Mouse (Mus musculus) kidney, adult 11 months (tissue): ENCODE measurements around the gene Ank2.
A peak's percentile ranks its signal among the peaks of the same experiment; 100 is the strongest.
"Not testable (repeated sequence)": the region's sequence is repeated elsewhere in the genome, so short reads cannot be mapped to it uniquely, and the experiment has no call there.

Experiments
- DNase-seq: peaks from one replicate; pipeline ENCODE4 v3.0.0; 2022

The Ank2 gene

DNA sequence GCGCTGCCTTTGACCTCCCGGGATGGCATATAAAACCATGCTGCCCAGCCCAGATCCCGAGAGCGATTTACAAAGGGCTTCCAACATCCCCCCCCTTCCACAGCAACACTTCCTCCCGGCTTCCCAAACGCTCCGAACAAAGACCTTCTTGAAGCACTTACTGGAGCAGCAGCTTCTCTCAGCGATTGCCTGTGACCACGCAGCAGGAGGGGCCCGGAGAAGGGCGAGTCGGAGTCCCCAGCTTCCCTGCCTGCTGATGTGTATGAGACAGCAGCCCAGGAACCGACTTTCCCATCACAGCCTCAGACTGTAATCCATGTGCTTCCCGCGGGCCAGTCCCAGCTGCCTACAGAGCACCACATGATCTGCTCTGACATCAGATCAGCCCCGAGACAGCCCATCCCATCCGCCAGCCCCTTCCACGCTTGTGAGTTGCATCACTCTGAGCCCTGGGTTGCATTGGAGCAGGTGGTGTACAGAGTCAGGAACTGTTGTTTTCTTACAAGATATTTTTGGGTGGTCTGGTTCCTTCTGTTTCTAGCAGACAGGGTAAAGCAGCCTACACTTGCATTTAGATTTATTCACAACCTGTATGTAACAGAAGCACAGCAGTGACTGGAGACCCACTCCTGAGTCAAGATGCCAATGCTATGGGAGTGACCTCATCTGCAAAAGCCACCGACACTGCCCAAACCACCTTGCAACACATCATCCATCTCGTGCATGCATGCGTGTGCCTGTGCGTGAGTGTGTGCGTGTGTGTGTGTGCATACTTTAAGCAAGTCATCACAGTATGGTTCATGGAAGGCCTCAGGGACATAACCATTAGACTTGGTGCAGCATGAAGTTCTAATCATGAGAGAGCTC, 90.2 kb downstream of the Ank2 start:
- no peak for DNase-seq

DNA sequence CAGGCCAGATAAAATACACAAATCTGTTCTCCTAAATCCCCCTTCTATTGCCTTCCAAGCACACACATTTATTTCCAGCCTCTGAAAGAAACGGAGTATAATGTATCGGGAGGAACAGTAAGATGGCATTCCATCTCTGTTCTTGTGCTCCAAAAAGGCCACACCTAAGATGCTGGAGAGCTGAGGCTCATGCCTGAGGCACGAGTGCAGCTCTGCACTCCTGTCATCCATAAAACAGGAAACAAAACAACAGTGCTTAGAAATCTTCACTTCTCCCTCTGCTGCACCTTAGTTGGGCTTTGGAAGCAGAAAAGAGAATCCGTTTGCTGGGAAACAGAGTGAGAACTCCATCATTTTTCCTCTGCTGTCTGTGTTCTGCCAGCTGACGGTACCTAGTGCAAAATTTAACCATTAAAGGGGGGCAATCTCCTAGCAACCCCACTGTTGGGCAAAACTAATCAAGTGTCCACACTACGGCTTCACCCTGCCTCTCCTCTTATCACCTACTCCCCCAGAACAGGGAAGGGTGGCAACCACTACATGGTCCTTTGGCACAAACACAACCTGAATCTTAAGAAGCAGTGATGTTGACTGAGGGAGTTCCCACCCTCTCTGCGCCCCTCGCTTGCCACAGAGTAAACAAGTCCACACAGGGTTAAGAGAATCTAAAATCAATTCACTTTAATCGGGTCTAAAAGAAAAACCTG, 91.1 kb downstream of the Ank2 start:
- DNase-seq: no peak

DNA sequence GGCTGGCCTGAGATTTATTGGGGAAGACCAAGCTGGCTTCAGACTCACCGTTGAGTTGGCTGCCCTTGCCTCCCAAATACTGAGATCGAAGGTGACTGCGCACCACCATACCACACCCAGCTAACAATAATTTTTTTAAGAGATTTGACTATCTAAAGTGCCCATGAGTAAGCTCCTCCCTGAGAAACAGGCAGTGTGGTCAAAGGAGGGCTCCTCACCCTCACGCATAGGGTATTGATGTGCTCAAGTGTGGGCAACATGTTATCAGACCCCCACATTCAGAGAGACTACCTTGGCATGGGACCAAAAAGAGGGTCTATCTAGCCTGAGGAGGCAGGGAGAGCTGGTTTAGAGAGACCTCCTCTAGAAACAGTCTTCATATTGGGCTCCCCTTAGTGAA, 92.3 kb downstream of the Ank2 start:
- no peak for DNase-seq

DNA sequence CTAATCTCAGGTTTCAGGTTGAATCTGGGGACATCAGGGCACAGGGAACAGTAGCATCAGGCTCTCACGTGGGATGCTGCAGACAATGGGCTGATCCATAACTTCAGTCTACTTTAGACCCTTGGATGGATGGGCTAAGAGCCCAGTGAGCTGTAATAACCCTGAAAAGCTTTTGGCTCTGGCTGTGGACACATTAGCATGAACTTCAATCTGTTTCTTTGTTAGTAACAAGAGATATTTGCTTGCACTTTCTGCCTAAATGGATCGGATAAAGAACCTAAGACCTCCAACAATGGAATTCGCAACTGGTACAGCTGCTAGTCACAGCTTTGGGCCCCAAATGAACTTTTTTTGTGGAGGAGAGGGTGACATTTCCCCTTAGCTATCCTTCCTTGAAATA, 94.8 kb downstream of the Ank2 start:
- DNase-seq: no peak

DNA sequence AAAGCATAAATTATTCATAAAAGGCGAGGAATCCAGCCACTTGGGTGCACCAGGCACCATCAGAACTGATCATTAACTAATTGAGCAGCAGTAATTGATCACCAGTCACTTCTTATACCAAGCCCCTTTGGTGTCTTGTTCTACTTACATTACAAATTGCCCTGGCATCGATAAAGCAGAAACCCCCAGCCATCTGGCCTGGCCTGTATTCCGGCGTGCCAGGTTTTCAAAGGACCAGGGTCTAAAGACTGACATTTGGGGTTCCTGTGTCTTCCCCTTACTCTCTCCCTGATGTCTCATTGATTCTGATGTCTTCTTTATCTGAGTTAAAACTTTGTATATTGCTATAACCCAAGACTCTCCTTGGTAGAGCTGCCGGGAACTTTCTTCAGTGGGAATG, 98.2 kb downstream of the Ank2 start:
- DNase-seq: no peak

DNA sequence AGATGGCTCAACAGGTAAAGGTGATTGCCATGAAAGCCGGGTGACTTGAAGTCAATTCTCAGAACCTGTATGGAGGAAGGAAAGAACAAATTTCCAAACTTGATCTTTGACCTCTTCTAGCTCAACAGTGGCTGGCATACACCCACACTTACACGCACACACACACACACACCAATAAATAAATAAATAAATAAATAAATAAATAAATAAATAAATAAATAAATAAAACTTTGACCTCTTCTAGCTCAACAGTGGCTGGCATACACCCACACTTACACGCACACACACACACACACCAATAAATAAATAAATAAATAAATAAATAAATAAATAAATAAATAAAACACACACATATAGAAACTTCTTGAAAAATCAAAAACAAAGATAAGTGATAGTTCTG, 98.7 kb downstream of the Ank2 start:
- not testable (repeated sequence) for DNase-seq

DNA sequence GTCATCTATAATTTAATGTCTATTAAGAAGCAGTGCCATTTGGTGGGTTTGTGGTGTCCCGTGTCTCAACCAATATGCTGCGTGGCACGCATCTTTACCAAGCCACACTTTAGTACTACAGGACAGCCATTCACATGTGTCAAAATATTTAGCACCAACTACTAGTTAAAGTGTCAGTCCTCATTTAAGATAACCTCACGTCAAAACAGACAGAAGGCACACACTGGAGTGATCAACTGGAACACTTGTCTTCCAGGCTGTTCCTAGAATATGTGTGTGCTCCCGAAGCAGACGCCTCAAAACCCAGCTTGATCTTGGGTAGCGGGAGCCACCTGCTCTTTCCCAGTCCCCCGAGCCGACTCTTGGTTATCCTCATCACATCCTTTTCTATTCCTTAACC, 101.4 kb downstream of the Ank2 start:
- DNase-seq: no peak

DNA sequence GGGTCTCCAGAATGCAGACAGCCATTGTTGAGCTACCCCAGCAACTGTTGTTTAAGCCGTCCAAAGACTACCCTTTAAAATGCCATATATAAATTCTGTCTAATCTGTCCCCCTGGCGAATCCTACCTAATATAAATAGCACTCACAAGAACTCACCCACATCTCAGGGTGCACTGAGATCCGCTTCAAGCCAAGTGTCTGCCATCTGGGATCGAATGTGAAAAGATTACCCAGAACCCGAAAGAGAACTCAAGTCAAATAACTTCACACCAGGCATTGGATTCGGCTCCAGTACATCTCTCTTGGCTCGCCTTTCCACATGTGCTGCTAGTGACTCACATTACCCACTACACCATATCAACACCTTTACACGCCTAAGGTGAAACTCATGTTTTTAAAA, 103.9 kb downstream of the Ank2 start:
- DNase-seq: no peak

DNA sequence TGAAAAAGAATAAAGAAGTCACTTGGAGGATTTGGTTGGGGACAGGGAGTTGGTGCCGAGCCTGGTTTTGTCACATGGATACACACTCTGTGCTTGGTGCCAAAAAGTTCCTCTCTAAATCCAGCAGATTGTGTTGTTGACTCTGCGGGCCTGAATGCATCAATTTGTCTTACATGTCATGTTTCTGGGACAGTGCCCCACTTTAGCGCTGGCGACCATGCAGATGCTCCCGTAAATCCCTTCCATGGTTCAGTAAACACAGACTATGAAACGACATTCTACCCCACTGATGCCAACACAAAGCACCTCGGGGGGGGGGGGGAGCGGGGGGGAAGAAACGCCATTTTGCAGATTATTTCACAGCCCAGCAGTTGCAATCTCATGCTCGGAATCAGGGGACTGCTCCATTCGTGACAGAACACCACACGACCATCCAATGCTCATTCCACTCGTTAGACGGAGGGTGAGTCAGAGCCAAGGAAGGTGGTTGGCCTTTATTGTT, 112.1 kb downstream of the Ank2 start:
- DNase-seq: no peak

DNA sequence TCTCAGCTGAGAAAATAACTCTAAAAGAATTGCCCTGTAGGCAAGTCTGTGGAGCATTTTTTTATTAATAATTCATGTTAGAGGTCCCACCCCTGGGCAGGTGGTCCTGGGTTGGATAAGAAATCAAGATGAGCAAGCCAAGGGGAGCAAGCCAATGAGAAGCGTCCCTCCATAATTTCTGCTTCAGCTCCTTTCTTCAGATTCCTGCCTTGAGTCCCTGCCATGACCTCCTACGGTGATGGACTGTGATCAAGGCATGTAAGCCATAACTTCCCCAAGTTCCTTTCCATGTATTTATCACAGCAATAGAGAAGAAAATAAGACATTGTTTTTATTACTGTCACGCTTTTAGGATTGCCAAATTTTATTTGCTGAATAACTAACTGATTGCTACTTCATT, 115.9 kb downstream of the Ank2 start:
- DNase-seq: no peak

DNA sequence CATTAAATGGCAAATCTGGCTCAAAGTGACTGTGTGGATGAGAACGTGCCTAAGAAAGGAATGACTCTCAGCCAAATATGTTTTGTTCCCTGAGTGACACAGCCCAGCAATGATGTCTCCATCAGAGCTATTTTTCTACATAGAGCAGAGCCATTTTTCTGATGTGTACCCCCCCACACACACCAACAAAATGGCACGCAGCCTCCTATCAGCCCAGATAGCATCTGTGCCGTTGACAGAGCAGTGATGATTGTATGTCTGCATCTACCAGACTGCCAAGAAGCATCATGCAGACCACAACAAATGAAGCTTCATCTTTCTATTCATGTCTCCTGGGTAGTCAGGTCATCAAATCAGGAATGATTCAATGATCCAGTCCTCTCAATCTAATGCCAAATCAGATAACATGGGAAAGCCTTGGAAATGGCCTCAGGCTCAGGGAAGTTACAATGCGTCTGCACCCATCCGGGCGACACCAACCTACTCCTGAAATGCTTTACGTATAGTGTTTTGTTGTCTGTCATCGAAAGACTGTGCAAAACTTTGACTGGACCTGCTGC, 122.2 kb downstream of the Ank2 start:
- no peak for DNase-seq

DNA sequence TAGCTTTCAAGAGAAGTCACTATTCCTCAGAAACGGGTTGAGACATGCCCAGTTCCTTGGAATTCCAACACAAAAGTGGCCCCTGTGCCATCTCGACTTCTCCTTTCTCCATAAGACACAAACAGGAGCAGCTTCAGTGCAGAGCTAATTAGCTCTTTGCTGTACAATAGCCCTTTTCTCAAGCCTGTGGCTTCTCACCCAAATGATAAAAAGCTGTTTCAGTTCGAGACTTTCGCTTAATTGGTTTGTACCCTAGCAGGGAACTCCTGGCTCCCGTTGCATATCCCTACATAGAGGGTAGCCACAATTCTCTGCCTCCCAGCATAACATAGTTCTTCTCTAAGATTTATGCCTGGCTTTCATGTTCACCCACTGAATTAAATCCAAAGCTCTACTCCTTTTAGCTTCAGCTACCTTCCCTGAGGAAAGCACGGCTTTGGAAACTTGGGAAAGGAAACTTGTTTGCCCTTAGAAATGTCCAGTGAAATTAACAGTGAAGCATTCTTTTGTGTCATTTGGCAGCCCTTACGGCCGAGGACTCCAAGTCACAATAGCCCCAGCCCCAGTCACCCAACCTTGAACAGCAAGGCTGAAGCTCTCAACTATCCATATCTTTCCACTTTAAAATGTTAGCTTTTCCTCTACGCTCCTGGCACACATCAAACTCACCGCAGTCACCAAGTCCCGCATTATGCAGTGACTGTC, 123.0 kb downstream of the Ank2 start:
- no peak for DNase-seq

DNA sequence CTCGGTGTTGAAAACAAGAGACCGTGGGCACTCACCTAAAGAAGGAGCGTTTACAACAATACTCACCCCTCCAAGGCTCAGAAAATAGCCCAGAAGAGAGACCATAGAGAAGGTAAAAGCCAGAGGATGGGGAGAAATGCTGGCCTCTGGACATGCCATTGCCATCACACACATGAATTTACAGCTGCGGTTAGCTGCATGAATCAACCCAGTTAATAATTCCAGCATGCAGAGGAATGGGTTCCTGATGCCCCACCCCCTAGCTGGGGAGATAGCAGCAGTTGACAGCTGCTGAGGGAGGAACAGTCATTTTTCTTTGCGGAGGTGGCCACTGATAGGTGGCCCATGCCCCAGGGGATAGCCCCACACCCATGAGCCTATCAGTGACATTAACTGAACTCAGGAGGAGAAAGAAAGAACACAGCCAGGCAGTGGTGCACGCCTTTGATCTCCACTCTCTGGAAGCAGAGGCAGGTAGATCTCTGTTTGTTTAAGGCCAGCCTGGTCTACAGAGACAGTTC, 124.9 kb downstream of the Ank2 start:
- no peak for DNase-seq

DNA sequence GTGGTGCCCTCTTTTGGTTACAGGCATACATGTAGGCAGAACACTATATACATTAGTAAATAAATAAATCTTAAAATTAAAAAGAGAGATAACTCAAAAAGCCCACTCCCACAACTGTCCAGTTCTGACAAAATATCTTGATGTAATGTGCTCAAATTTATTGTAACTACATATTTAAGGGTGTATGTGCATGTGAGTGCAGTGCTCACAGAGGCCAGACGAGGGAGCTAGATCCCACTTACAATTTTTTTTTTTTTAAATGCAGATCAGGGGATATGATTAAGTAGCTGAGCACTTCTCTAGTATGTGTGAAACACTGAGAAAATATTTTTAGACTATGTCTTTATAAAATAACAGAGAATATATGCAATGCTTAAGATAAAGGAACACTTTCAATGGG, 127.4 kb downstream of the Ank2 start:
- no peak for DNase-seq

DNA sequence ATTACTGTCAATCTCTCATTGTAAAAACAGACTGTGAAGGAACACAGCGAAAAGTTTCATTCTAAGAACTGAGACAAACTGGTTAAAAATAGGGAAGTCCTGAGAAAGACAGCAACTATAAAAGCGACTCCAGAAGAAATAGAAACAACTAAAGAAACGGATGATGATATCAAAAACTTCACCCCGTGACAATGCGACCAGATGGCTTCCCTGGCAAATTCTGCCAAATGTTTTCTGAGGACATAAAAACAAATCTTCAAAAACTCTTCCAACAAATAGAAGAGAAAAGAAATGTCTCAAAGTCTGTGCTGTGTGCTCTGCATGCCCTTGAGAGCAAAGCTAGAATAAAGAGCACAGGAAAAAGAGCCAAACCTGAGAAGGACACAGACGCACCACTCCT, 129.6 kb downstream of the Ank2 start:
- DNase-seq: no peak

DNA sequence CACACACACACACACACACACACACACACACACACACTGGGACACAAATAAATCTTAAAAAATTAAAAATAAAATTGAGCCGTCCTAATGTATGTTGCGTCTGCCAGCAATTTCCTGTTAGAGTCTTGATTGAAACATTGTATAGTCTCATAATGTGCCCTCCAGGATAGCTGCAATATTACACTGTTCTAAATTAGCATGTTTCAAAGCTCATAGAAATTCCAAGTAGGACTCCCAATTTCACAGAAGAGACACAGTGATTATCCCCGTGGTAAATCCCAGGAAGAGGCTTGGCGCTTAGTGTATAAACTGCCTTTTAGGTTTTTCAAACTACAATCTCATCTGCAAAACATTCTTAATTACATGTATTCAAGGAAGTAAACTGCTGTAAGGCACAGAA, 131.7 kb downstream of the Ank2 start:
- DNase-seq: no peak

DNA sequence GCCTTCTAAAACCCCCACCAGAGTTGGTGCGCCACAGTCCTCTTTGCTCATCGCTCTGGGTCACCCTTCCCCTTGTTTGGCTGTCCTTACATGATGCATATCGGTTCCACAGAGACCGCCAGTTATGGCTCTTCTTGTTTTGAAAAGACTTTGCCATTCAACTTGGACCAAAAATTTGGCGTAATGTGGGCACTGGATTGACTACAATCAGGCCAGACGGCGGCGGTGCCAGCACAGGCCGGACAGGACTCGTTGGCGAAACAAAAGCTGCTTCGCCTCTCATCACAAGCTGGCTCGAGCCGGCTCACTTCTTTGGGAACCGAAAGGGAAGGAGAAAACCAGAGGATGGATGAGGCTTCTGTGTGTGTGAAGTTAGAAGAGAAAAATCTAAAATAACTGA, 135.6 kb downstream of the Ank2 start:
- no peak for DNase-seq

DNA sequence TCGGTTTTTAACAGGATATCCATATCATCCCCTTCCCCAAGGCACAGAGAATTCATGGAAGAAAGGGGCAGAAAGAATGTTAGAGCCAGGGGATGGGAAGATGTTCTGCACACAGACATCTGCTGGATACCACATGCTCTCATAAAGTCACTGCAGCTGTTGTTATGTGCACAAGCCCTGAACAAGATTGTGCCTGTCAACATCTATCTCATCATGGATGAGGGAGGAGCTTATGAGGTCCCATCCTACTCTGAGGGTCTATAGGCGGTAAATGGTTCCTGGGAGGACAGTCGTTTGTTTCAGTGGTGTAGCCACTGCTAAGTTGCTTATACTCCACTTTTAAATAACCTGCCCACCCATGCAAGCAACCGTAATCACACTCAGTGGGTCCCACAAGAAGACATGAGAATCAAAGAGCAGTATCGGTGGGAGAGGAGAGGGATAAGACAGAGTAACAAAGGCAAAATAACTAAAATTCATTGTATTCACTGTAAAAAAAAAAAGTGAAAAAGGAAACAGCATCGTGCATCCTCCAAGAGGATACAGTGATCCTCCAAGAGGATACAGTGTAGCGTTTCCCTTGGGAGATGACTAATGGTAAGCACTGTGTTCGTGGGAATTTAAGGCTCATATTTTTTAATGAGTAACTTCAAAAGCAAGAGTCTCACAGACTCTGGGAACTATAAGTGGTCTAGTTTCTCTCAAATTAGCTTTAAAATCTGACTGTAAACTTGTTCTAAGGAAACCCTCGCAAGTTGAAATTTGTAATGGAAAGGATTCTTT, 136.3 kb downstream of the Ank2 start:
- no peak for DNase-seq

DNA sequence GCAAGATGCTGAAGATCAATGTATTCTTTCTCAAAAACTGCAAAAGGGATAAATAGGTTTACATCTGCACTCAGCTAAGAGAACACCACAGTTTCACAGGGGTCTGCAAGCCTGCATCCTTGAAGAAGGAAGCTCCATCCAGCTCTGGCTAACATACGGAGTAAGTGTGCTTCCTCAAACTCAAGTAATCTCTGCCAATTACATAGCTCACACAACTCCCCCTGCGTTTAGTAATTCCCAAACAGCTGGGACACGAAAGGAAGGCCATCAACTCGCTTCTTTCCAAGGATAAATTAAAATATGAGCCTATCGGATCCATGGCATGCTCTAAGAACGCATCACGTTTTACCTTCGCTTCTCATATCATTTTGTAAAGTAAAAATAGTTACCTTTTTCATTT, 137.3 kb downstream of the Ank2 start:
- no peak for DNase-seq

DNA sequence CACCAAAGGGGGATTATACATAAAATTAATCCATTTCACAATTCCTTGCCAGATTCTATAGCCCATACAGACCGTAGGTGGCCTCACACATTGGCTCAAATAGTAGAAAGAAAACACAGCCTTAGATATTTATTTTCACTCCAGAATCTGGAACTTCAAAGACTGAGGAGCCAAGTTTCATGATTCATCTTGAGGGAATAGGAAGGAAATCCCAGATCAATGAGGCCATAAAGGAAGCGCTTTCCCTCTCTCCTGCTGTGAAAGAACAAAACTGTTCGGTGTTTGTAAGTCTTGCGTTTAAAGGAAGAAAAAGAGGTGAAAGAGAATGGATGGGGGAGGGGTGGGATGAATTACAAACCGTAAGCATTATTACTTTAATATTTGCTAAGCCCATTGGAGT, 137.8 kb downstream of the Ank2 start:
- DNase-seq: no peak

DNA sequence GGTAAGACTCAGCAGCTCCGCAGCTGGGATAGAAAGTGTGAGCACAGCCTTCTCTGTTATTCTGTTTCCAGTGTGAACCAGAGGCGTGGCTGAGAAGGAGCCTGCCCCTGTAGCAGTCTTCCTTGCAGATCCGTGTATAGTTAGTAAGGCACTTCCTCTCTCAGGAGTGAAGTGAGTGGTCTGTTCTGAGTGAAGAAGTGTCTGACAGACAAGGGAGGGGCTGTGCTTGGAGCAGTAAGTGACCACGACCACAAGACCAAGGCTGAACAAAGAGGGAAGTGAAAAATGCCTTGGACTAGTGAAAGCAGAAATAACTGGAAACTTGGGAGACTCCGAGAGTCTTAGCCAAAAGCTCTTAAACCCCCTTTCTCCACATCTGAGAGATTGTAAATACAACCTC, 143.9 kb downstream of the Ank2 start:
- peak; percentile 3 for DNase-seq

DNA sequence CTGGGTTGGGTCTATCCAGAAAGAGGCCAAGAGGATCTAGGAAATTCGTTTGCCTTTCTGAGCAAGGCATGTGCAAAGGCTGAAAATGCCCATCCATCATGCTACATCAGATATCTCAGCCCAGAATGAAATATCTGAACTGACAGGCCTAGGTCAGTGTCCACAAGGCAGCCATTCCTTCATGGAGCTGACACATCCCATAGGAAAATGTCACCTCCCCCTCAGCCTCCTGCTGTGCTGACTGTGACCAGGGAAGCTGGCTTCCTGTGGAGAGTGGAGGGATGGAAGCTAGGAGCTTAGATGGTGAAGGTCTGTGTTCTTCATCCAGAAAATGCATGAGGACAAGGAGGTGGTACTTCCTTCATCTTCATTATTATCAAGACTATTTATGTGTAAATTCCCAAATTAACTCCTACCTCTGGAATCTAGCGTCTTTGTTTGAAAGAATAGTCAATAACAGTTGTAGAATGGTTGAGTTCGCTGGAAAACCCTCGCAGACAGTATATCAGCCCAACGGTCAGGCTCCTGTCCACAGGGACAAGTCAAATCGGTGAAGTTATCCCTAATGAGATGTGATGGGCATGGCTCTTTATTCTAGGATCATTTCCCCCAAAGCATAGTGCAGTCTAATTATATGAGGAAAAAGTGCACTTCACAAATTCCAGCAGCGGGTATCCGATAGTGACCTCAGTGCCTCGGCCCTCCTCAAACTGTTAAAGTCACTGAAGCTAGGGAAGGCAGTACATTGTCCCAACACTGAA, 148.4 kb downstream of the Ank2 start:
- no peak for DNase-seq
